Mouse (Mus musculus) liver, postnatal 0 days (tissue): ENCODE measurements around the gene Slc40a1. TPM values are rescaled to one million over a fixed set of nuclear protein-coding genes. Genes with fewer than 3 reads are reported as not detected.
A peak's percentile ranks its signal among the peaks of the same experiment; 100 is the strongest.

Source experiments
- ATAC-seq: fragments of 200-750 bp; cut with Nextera tagmentation; 2 replicates; pipeline ENCODE4 v1.8.0; 2017; ENCODE audit warnings: mild to moderate bottlenecking, moderate library complexity
- DNase-seq: peaks from one replicate; pipeline ENCODE4 v3.0.0-alpha.2; 2016
- H3K27ac ChIP-seq: fragments of 300-500 bp; sonication (generic); 2 replicates; pipeline ENCODE4 v1.5.1; 2014; ENCODE audit warnings: antibody characterized with exemption, moderate library complexity, mild to moderate bottlenecking, low read depth
- H3K27me3 ChIP-seq: fragments of 300-500 bp; sonication (generic); 2 replicates; pipeline ENCODE4 v1.6.1; 2014; ENCODE audit warnings: low read length, control low read depth, mixed read lengths; ENCODE audit not compliant: insufficient read depth
- H3K36me3 ChIP-seq: fragments of 300-500 bp; sonication (generic); replicated peaks from 2 replicates; pipeline ENCODE4 v1.6.1; 2014; ENCODE audit warnings: mild to moderate bottlenecking, control low read depth, low read length, moderate library complexity, mixed read lengths; ENCODE audit not compliant: insufficient read depth
- H3K4me1 ChIP-seq: fragments of 300-500 bp; sonication (generic); 2 replicates; pipeline ENCODE4 v1.6.1; 2014; ENCODE audit warnings: antibody characterized with exemption, mild to moderate bottlenecking, control low read depth; ENCODE audit not compliant: insufficient read depth
- H3K4me2 ChIP-seq: fragments of 300-500 bp; sonication (generic); 2 replicates; pipeline ENCODE4 v1.6.1; 2014; ENCODE audit warnings: low read depth, mild to moderate bottlenecking, low read length, moderate library complexity, mixed read lengths
- H3K4me3 ChIP-seq: fragments of 300-500 bp; sonication (generic); 2 replicates; pipeline ENCODE4 v1.5.1; 2014; ENCODE audit warnings: low read depth, low read length
- H3K9ac ChIP-seq: fragments of 300-500 bp; sonication (generic); replicated peaks from 2 replicates; pipeline ENCODE4 v1.6.1; 2014; ENCODE audit warnings: mild to moderate bottlenecking, moderate library complexity
- H3K9me3 ChIP-seq: fragments of 300-500 bp; sonication (generic); 2 replicates; pipeline ENCODE4 v1.6.1; 2016; ENCODE audit warnings: mild to moderate bottlenecking, control low read depth, low read length, mixed read lengths
- CTCF ChIP-seq: sonication (generic); IDR thresholded peaks from 2 replicates; pipeline ENCODE4 v1.5.1; 2016; ENCODE audit warnings: antibody characterized with exemption, low read depth
- EP300 ChIP-seq: IDR thresholded peaks from 2 replicates; pipeline ENCODE4 v1.6.1; 2016; ENCODE audit warnings: antibody characterized with exemption, low read depth, mild to moderate bottlenecking
- WGBS: fragments of 180-500 bp; shearing (Covaris S2); extraction: QIAGEN DNeasy Blood & Tissue Kit; methylation state at CpG from one replicate; pipeline ENCODE4 v1.1.7; 2014; ENCODE audit not compliant: insufficient replicate concordance; 5-methylcytosine and 5-hydroxymethylcytosine counted together
- polyA plus RNA-seq: library from polyadenylated mRNA; unstranded; fragments of >200 nt; fragmentation: Nextera tagmentation; extraction: Ambion mirVana; gene quantifications from 2 replicates; pipeline ENCODE4 v1.2.1, GENCODE M21; 2015

Gene Slc40a1
- polyA plus RNA-seq, 1 experiment from 2014 or later = 219 TPM

- H3K9me3 ChIP-seq = no peaks in the 10 kb centered on the region
- TF ChIP-seq EP300 (no peak), CTCF (no peak)
- peak overlapping the region; percentile 79 for H3K4me3 ChIP-seq
- peak overlapping the region; percentile 83 for H3K4me2 ChIP-seq
- H3K9ac ChIP-seq = peak overlapping the region; percentile 79
- H3K27me3 ChIP-seq = no peaks in the 10 kb centered on the region
- peaks cover 13% of the 10 kb centered on the region for H3K4me1 ChIP-seq
- ATAC-seq = peak; percentile 90
- H3K27ac ChIP-seq = peak overlapping the region; percentile 83
- peaks cover 4% of the 10 kb centered on the region for H3K36me3 ChIP-seq
- peak; percentile 89 for DNase-seq
- under 1% methylated on average over 52 of the region's 53 CpGs for WGBS
Measured at GRCm38 (mm10) chr1:45925500-45926392, 577 bp downstream of the Slc40a1 start.

- Histone ChIP-seq H3K9ac (peak overlapping the region; percentile 79), H3K36me3 (peaks cover 4% of the 10 kb centered on the region), H3K9me3 (no peaks in the 10 kb centered on the region), H3K4me2 (peak overlapping the region; percentile 83), H3K27ac (peak overlapping the region; percentile 83), H3K4me3 (peak overlapping the region; percentile 79), H3K4me1 (peaks cover 13% of the 10 kb centered on the region), H3K27me3 (no peaks in the 10 kb centered on the region)
- DNase-seq = no peak
- TF ChIP-seq CTCF (no peak), EP300 (no peak)
- ATAC-seq = peak; percentile 10
- WGBS = under 1% methylated on average over 7 of the region's 7 CpGs
Measured at GRCm38 (mm10) chr1:45925131-45925499, 1.2 kb downstream of the Slc40a1 start.

DNA sequence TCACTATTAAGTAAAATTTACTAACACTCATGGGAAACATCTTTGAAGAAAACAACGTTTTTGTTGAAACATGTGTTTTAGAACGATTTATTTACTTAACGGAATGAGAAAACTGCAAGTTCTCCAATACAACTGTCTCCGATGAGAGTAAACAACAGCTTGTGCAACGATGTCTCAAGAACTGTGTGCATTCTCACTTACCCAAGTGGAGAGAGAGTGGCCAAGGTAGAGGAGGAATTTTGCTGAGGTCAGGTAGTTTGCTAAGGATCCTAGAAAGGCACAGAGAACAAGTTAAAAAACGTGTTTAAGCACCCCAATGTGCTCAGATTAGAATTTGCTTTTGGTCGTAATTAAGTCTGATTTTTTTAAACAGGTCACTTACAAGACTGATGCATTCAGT lies 1.8 kb downstream of the Slc40a1 start:
- H3K9ac ChIP-seq = peak overlapping the region; percentile 79
- H3K4me2 ChIP-seq = peak overlapping the region; percentile 83
- H3K27me3 ChIP-seq = no peaks in the 10 kb centered on the region
- TF ChIP-seq CTCF = no peak
- TF ChIP-seq EP300 = no peak
- H3K4me3 ChIP-seq = peak overlapping the region; percentile 79
- peaks cover 13% of the 10 kb centered on the region for H3K4me1 ChIP-seq
- WGBS = 44% methylated on average over 7 of the region's 7 CpGs
- H3K9me3 ChIP-seq = no peaks in the 10 kb centered on the region
- no peak for ATAC-seq
- DNase-seq = no peak
- H3K27ac ChIP-seq = peak overlapping the region; percentile 83
- peaks cover 9% of the 10 kb centered on the region for H3K36me3 ChIP-seq

DNA sequence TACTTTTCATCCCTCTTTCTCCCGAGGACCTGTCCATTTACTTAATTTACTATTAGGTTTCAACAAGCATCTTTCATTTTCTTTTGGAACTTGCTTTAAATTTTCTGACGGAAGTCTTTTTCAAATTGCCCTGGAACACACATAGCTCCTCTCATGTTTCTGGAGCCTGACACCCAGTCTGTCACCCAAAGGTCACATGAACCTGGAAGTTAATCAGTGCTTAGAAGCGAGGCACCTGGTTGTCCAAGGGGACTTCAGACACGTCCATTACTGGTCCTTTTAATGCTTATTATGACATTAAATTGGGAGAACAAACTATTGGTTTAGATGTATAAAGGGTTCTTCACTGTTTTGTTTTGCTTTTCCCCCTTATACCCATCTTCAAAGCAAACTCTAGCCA lies 3.0 kb downstream of the Slc40a1 start:
- DNase-seq (no peak), ATAC-seq (no peak)
- H3K27me3 ChIP-seq = no peaks in the 10 kb centered on the region
- WGBS = 62% methylated on average over 4 of the region's 4 CpGs
- H3K4me2 ChIP-seq = peak overlapping the region; percentile 83
- H3K4me1 ChIP-seq = peaks cover 13% of the 10 kb centered on the region
- TF ChIP-seq EP300 = no peak
- TF ChIP-seq CTCF = no peak
- peak overlapping the region; percentile 41; the same call in 1 of the 2 replicates for H3K27ac ChIP-seq
- H3K9me3 ChIP-seq = no peaks in the 10 kb centered on the region
- H3K4me3 ChIP-seq = peak overlapping the region; percentile 79
- 0 out of 2 replicates have a peak overlapping the region, but pooled peaks have one; percentile 18 for H3K9ac ChIP-seq
- peaks cover 20% of the 10 kb centered on the region for H3K36me3 ChIP-seq

DNA sequence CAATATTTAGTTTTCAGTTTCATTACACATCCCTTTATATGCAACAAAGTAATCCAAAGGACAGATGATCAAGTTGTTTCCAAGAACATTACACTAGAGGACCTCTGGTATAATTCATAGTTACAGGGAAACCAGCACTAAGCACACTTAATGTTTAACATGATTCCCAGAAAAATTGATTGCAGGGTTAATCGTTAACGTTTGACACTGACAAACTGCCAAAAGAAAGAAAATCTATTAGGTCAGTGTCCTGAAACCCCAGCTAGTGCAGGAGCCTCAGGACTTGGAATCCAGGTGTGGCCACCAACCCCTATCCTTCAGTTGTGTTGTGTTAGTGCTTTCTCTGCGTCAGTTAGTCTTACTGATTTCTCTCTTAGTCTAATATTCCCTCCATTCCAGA lies 5.6 kb downstream of the Slc40a1 start:
- DNase-seq (no peak), ATAC-seq (peak; percentile 51)
- no peaks in the 10 kb centered on the region for H3K9me3 ChIP-seq
- H3K4me2 ChIP-seq = peak overlapping the region; percentile 38; the same call in 1 of the 2 replicates
- H3K36me3 ChIP-seq = peaks cover 43% of the 10 kb centered on the region
- H3K4me3 ChIP-seq = no peak overlapping the region
- 72% methylated on average over 3 of the region's 3 CpGs for WGBS
- TF ChIP-seq CTCF = no peak
- peak; percentile 77 for TF ChIP-seq EP300
- H3K27me3 ChIP-seq = no peaks in the 10 kb centered on the region
- H3K4me1 ChIP-seq = no peaks in the 10 kb centered on the region
- peak overlapping the region; percentile 61 for H3K27ac ChIP-seq
- no peak overlapping the region for H3K9ac ChIP-seq

DNA sequence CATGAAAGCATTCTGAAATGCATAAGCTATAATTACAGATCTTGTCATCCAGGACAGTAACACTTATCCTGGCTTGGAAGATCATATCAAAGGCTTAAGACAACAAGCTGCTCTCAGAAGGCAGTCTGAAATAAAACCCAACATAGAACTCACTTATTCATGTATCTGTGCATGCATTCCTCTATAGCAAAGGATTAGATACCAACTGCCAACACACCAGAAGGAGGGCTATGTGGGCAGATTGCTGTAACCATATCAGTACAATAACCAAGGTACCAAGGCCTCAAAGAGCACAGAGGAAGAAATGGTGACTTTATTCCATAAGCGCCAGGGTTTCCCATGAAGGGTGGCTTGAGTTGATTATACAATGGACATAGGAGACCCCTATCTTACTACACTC lies 6.6 kb downstream of the Slc40a1 start:
- Histone ChIP-seq H3K4me2 (no peak overlapping the region), H3K4me1 (no peaks in the 10 kb centered on the region), H3K27me3 (no peaks in the 10 kb centered on the region), H3K4me3 (no peak overlapping the region), H3K27ac (no peak overlapping the region), H3K9ac (no peak overlapping the region), H3K36me3 (peaks cover 50% of the 10 kb centered on the region), H3K9me3 (no peaks in the 10 kb centered on the region)
- DNase-seq (no peak), ATAC-seq (no peak)
- TF ChIP-seq CTCF = no peak
- TF ChIP-seq EP300 = no peak
- WGBS = 94% methylated on average over 1 of the region's 1 CpGs
